Mouse (Mus musculus) kidney, embryonic 14.5 days (tissue): ENCODE results near the gene Serpina12. TPM values are rescaled to one million over a fixed set of nuclear protein-coding genes. Genes with fewer than 3 reads are reported as not detected.

Experiments
- ATAC-seq: fragments of 200-750 bp; cut with Nextera tagmentation; 2 replicates; pipeline ENCODE4 v1.8.0; 2017; ENCODE audit warnings: moderate number of reproducible peaks, mild to moderate bottlenecking, moderate TSS enrichment, moderate library complexity; ENCODE audit not compliant: low FRiP score, low TSS enrichment
- H3K27ac ChIP-seq: fragments of 300-500 bp; sonication (generic); 2 replicates; pipeline ENCODE4 v1.5.1; 2014; ENCODE audit warnings: low read depth, mild to moderate bottlenecking, low read length, moderate library complexity, mixed read lengths
- H3K27me3 ChIP-seq: fragments of 300-500 bp; sonication (generic); 2 replicates; pipeline ENCODE4 v1.6.1; 2014; ENCODE audit warnings: mild to moderate bottlenecking, low read length; ENCODE audit not compliant: control insufficient read depth, insufficient read depth
- H3K36me3 ChIP-seq: fragments of 300-500 bp; sonication (generic); 2 replicates; pipeline ENCODE4 v1.6.1; 2014; ENCODE audit warnings: low read length, mixed read lengths; ENCODE audit not compliant: control insufficient read depth, insufficient read depth
- H3K4me1 ChIP-seq: fragments of 300-500 bp; sonication (generic); 2 replicates; pipeline ENCODE4 v1.6.1; 2014; ENCODE audit warnings: low read length, mixed read lengths; ENCODE audit not compliant: control insufficient read depth, insufficient read depth
- H3K4me2 ChIP-seq: fragments of 300-500 bp; sonication (generic); replicated peaks from 2 replicates; pipeline ENCODE4 v1.6.1; 2014; ENCODE audit warnings: low read depth, mild to moderate bottlenecking, low read length
- H3K4me3 ChIP-seq: fragments of 300-500 bp; sonication (generic); 2 replicates; pipeline ENCODE4 v1.5.1; 2014; ENCODE audit warnings: mild to moderate bottlenecking, low read length
- H3K9ac ChIP-seq: fragments of 300-500 bp; sonication (generic); 2 replicates; pipeline ENCODE4 v1.6.1; 2014; ENCODE audit warnings: low read depth, mild to moderate bottlenecking, low read length, moderate library complexity
- H3K9me3 ChIP-seq: fragments of 300-500 bp; sonication (generic); 2 replicates; pipeline ENCODE4 v1.6.1; 2016; ENCODE audit warnings: low read length; ENCODE audit not compliant: control insufficient read depth
- WGBS: fragments of 180-500 bp; shearing (Covaris S2); extraction: QIAGEN DNeasy Blood & Tissue Kit; methylation state at CpG from one replicate; pipeline ENCODE4 v1.1.7; 2014; 5-methylcytosine and 5-hydroxymethylcytosine counted together
- polyA plus RNA-seq: library from polyadenylated mRNA; unstranded; fragments of >200 nt; fragmentation: Nextera tagmentation; extraction: Ambion mirVana; gene quantifications from 2 replicates; pipeline ENCODE4 v1.2.1, GENCODE M21; 2014

The Serpina12 gene
- polyA plus RNA-seq, 1 experiment from 2014 or later, result not detected

- no peak overlapping the region for H3K9ac ChIP-seq
- H3K36me3 ChIP-seq, result no peaks in the 10 kb centered on the region
- no peaks in the 10 kb centered on the region for H3K27me3 ChIP-seq
- H3K4me2 ChIP-seq, result no peak overlapping the region
- H3K4me3 ChIP-seq, result no peak overlapping the region
- H3K4me1 ChIP-seq, result no peaks in the 10 kb centered on the region
- no peak overlapping the region for H3K27ac ChIP-seq
- 69% methylated on average over 6 of the region's 6 CpGs for WGBS
- ATAC-seq, result no peak
- H3K9me3 ChIP-seq, result no peaks in the 10 kb centered on the region
Measured at GRCm38 (mm10) chr12:104041401-104041800, 2.8 kb downstream of the Serpina12 start.

GRCm38 (mm10) chr12:104038181-104038580, 6.1 kb downstream of the Serpina12 start:
- no peak for ATAC-seq
- 94% methylated on average over 7 of the region's 7 CpGs for WGBS
- Histone ChIP-seq H3K4me1 (no peaks in the 10 kb centered on the region), H3K27ac (no peak overlapping the region), H3K4me2 (no peak overlapping the region), H3K9me3 (no peaks in the 10 kb centered on the region), H3K9ac (no peak overlapping the region), H3K27me3 (no peaks in the 10 kb centered on the region), H3K4me3 (no peak overlapping the region), H3K36me3 (no peaks in the 10 kb centered on the region)

GRCm38 (mm10) chr12:104033752-104034151, 10.5 kb downstream of the Serpina12 start:
- ATAC-seq, result no peak
- H3K9ac ChIP-seq, result no peak overlapping the region
- H3K27ac ChIP-seq, result no peak overlapping the region
- WGBS, result 100% methylated on average over 1 of the region's 1 CpGs
- no peaks in the 10 kb centered on the region for H3K27me3 ChIP-seq
- H3K4me1 ChIP-seq, result no peaks in the 10 kb centered on the region
- H3K9me3 ChIP-seq, result no peaks in the 10 kb centered on the region
- no peaks in the 10 kb centered on the region for H3K36me3 ChIP-seq
- H3K4me2 ChIP-seq, result no peak overlapping the region
- no peak overlapping the region for H3K4me3 ChIP-seq

GRCm38 (mm10) chr12:104029986-104030385, 14.3 kb downstream of the Serpina12 start:
- no peak overlapping the region for H3K9ac ChIP-seq
- 0 out of 2 replicates have a peak, but pooled peaks have one; percentile 60 for ATAC-seq
- H3K9me3 ChIP-seq, result no peaks in the 10 kb centered on the region

GRCm38 (mm10) chr12:104015280-104015679, 29.0 kb downstream of the Serpina12 start:
- Histone ChIP-seq H3K36me3 (no peaks in the 10 kb centered on the region), H3K27ac (no peak overlapping the region), H3K4me2 (no peak overlapping the region), H3K9me3 (no peaks in the 10 kb centered on the region), H3K27me3 (no peaks in the 10 kb centered on the region), H3K4me1 (no peaks in the 10 kb centered on the region), H3K9ac (no peak overlapping the region), H3K4me3 (no peak overlapping the region)
- no peak for ATAC-seq
- WGBS, result 69% methylated on average over 3 of the region's 3 CpGs

More at GRCm38 (mm10) chr12:104029986-104030385, 14.3 kb downstream of the Serpina12 start:
- no peak overlapping the region for H3K4me3 ChIP-seq
- H3K27me3 ChIP-seq, result no peaks in the 10 kb centered on the region
- H3K4me2 ChIP-seq, result no peak overlapping the region
- no peak overlapping the region for H3K27ac ChIP-seq
- 44% methylated on average over 8 of the region's 8 CpGs for WGBS
- no peaks in the 10 kb centered on the region for H3K36me3 ChIP-seq
- no peaks in the 10 kb centered on the region for H3K4me1 ChIP-seq

- H3K36me3 ChIP-seq, result no peaks in the 10 kb centered on the region
- no peak within 1 kb of the TSS for H3K27ac ChIP-seq
- H3K27me3 ChIP-seq, result no peaks in the 10 kb centered on the region
- no peaks in the 10 kb centered on the region for H3K9me3 ChIP-seq
- H3K4me2 ChIP-seq, result no peak within 1 kb of the TSS
- H3K4me1 ChIP-seq, result no peaks in the 10 kb centered on the region
- H3K4me3 ChIP-seq, result no peak within 1 kb of the TSS
- no peak for ATAC-seq
- 88% methylated on average over 6 of the region's 6 CpGs for WGBS
- H3K9ac ChIP-seq, result no peak within 1 kb of the TSS
Measured at GRCm38 (mm10) chr12:104013620-104014019, 30.6 kb downstream of the Serpina12 start, which contains the start of gene Serpina9. Serpina9 (minus strand) TSS chr12:104013755.

- no peaks in the 10 kb centered on the region for H3K27me3 ChIP-seq
- ATAC-seq, result no peak
- H3K36me3 ChIP-seq, result no peaks in the 10 kb centered on the region
- H3K4me3 ChIP-seq, result no peak overlapping the region
- WGBS, result 84% methylated on average over 5 of the region's 5 CpGs
- no peak overlapping the region for H3K9ac ChIP-seq
- H3K4me2 ChIP-seq, result no peak overlapping the region
- peaks cover 4% of the 10 kb centered on the region; the same call in 1 of the 2 replicates for H3K9me3 ChIP-seq
- 0 out of 2 replicates have a peak, but pooled peaks cover 5% of the 10 kb centered on the region for H3K4me1 ChIP-seq
- no peak overlapping the region for H3K27ac ChIP-seq
Measured at GRCm38 (mm10) chr12:104004689-104005088, 39.6 kb downstream of the Serpina12 start.

GRCm38 (mm10) chr12:104003238-104003612, 41.0 kb downstream of the Serpina12 start:
- WGBS, result 36% methylated on average over 4 of the region's 4 CpGs
- no peak overlapping the region for H3K9ac ChIP-seq
- no peak for ATAC-seq
- no peak overlapping the region for H3K4me2 ChIP-seq
- no peak overlapping the region for H3K4me3 ChIP-seq
- 0 out of 2 replicates have a peak, but pooled peaks cover 5% of the 10 kb centered on the region for H3K4me1 ChIP-seq
- H3K9me3 ChIP-seq, result peaks cover 4% of the 10 kb centered on the region; the same call in 1 of the 2 replicates
- no peaks in the 10 kb centered on the region for H3K36me3 ChIP-seq
- H3K27me3 ChIP-seq, result no peaks in the 10 kb centered on the region
- H3K27ac ChIP-seq, result no peak overlapping the region; the same call in 1 of the 2 replicates

GRCm38 (mm10) chr12:104002569-104003237, 41.5 kb downstream of the Serpina12 start:
- Histone ChIP-seq H3K9me3 (peaks cover 4% of the 10 kb centered on the region; the same call in 1 of the 2 replicates), H3K9ac (no peak overlapping the region), H3K27ac (no peak overlapping the region; the same call in 1 of the 2 replicates), H3K27me3 (no peaks in the 10 kb centered on the region), H3K4me3 (no peak overlapping the region), H3K4me1 (0 out of 2 replicates have a peak, but pooled peaks cover 5% of the 10 kb centered on the region), H3K36me3 (no peaks in the 10 kb centered on the region), H3K4me2 (no peak overlapping the region)
- WGBS, result 43% methylated on average over 10 of the region's 10 CpGs
- ATAC-seq, result peak; percentile 57
